Mouse (Mus musculus) ES-E14 (cell line): ENCODE measurements around the gene Hist1h2br. TPM values are rescaled to one million over a fixed set of nuclear protein-coding genes. Genes with fewer than 3 reads are reported as not detected.

Source experiments
- DNase-seq: peaks from one replicate; pipeline ENCODE4 v3.0.0-alpha.2; 2013; ENCODE audit warnings: low read depth, low spot score
- H3K27ac ChIP-seq: 2 replicates; pipeline ENCODE4 v1.5.1; 2012; ENCODE audit warnings: low read depth, mild to moderate bottlenecking, low read length, moderate library complexity, mixed read lengths; ENCODE audit not compliant: poor library complexity, insufficient read depth, severe bottlenecking
- H3K36me3 ChIP-seq: 2 replicates; pipeline ENCODE4 v1.6.1; 2012; ENCODE audit warnings: mild to moderate bottlenecking, low read length, moderate library complexity, mixed read lengths; ENCODE audit not compliant: control insufficient read depth, poor library complexity, insufficient read depth, severe bottlenecking
- H3K4me1 ChIP-seq, 2 experiments: fragments of 150-350 bp in 1 of 2; sonication (generic) in 1 of 2; 2 replicates each; pipeline ENCODE4 v1.6.1; 2012; ENCODE audit warnings: low read length in 2 of 2, mild to moderate bottlenecking in 1 of 2, mixed read lengths in 1 of 2; ENCODE audit not compliant: control insufficient read depth in 2 of 2, insufficient read depth in 2 of 2, poor library complexity in 1 of 2
- H3K4me3 ChIP-seq, 2 experiments: fragments of 150-350 bp in 1 of 2; sonication (generic) in 1 of 2; 2 replicates each; pipeline ENCODE4 v1.5.1; 2012; ENCODE audit warnings: low read length in 2 of 2, low read depth in 1 of 2, mild to moderate bottlenecking in 1 of 2, mixed read lengths in 1 of 2; ENCODE audit not compliant: insufficient read depth in 1 of 2, poor library complexity in 1 of 2, severe bottlenecking in 1 of 2
- H3K9ac ChIP-seq: 2 replicates; pipeline ENCODE4 v1.6.1; 2012; ENCODE audit warnings: low read depth, mild to moderate bottlenecking, low read length, mixed read lengths; ENCODE audit not compliant: poor library complexity, insufficient read depth, severe bottlenecking
- H3K9me3 ChIP-seq: fragments of 150-350 bp; sonication (generic); 2 replicates; pipeline ENCODE4 v1.6.1; 2012; ENCODE audit warnings: low read depth, mild to moderate bottlenecking, low read length; ENCODE audit not compliant: control insufficient read depth, insufficient read depth
- CHD2 ChIP-seq: IDR thresholded peaks from 2 replicates; pipeline ENCODE4 v1.6.1; 2014; ENCODE audit warnings: mild to moderate bottlenecking, low read depth, low read length, inconsistent platforms
- HCFC1 ChIP-seq: IDR thresholded peaks from 2 replicates; pipeline ENCODE4 v1.6.1; 2012; ENCODE audit warnings: low read length, inconsistent platforms, borderline replicate concordance; ENCODE audit not compliant: insufficient read depth
- MAFK ChIP-seq: IDR thresholded peaks from 2 replicates; pipeline ENCODE4 v1.6.1; 2014; ENCODE audit warnings: mild to moderate bottlenecking, low read depth, low read length, inconsistent platforms; ENCODE audit not compliant: insufficient read depth
- ZC3H11A ChIP-seq: IDR thresholded peaks from 2 replicates; pipeline ENCODE4 v1.6.1; 2012; ENCODE audit warnings: low read depth, mild to moderate bottlenecking, inconsistent platforms, low read length, borderline replicate concordance
- ZNF384 ChIP-seq: IDR thresholded peaks from 2 replicates; pipeline ENCODE4 v1.6.1; 2012; ENCODE audit warnings: low read depth, low read length, inconsistent platforms
- in situ Hi-C, 2 experiments: fragments of 600-800 bp; cut with MboI; formaldehyde crosslinking; loops; one replicate each; pipeline ENCODE4 v1.15.1; 2025; ENCODE audit warnings: low sequenced_read_pairs in 2 of 2, inconsistent platforms in 1 of 2; ENCODE audit not compliant: unreplicated experiment in 2 of 2
- total RNA-seq: library from RNA; depleted of rRNA; stranded (reverse); fragments of 300-350 nt; gene quantifications from 2 replicates; pipeline ENCODE4 v1.2.3, GENCODE M21; 2012; rRNA removed

Hist1h2br gene
- total RNA-seq, 1 experiment, result 2,111 TPM

- no peak overlapping the region for H3K27ac ChIP-seq
- no peak for DNase-seq
- peaks cover 0 to 3% of the 10 kb centered on the region in 2 experiments; a peak in 1 of 4 replicates for H3K4me1 ChIP-seq
- TF ChIP-seq MAFK, result no peak
- TF ChIP-seq CHD2, result no peak
- TF ChIP-seq HCFC1, result no peak
- TF ChIP-seq ZC3H11A, result no peak
- no peak for TF ChIP-seq ZNF384
- in situ Hi-C loops, result no loop called here
- H3K9me3 ChIP-seq, result no peaks in the 10 kb centered on the region
- H3K4me3 ChIP-seq, result peak overlapping the region in 1 of 2 experiments; percentile 19; a peak in 1 of 4 replicates
- H3K9ac ChIP-seq, result no peak overlapping the region
- H3K36me3 ChIP-seq, result no peaks in the 10 kb centered on the region
Observed at GRCm38 (mm10) chr13:21884586-21884985, 51.0 kb downstream of the Hist1h2br start.

Other genes starting within 250 kb of the Hist1h2br start
- gene Olfr1362, start 219.7 kb upstream of the Hist1h2br start, total RNA-seq, result not detected in 2 replicates
- gene Olfr11, start 191.2 kb upstream of the Hist1h2br start, total RNA-seq, result 0.13 TPM in 1 of 2 replicates, not detected in the other
- not detected in 2 replicates for gene Olfr1361, start 170.4 kb upstream of the Hist1h2br start, total RNA-seq
- not detected in 2 replicates for gene Olfr1360, start 156.3 kb upstream of the Hist1h2br start, total RNA-seq
- not detected in 2 replicates for gene Olfr1359, start 135.6 kb upstream of the Hist1h2br start, total RNA-seq
- gene Hist1h2bl, start 117.6 kb upstream of the Hist1h2br start, total RNA-seq, result 1,275 and 1,694 TPM in 2 replicates
- gene Hist1h2ai, start 117.3 kb upstream of the Hist1h2br start, total RNA-seq, result 1,685 and 2,304 TPM in 2 replicates
- 2,227 and 2,394 TPM in 2 replicates for gene Hist1h3h, start 116.1 kb upstream of the Hist1h2br start, total RNA-seq
- 468 and 757 TPM in 2 replicates for gene Hist1h2bm, start 111.7 kb upstream of the Hist1h2br start, total RNA-seq
- gene Hist1h4j, start 98.7 kb upstream of the Hist1h2br start, total RNA-seq, result 158 and 260 TPM in 2 replicates
- 2,674 and 2,766 TPM in 2 replicates for gene Hist1h4k, start 83.2 kb upstream of the Hist1h2br start, total RNA-seq
- gene Hist1h2ak, start 79.9 kb upstream of the Hist1h2br start, total RNA-seq, result 1,029 and 1,218 TPM in 2 replicates
- gene Hist1h2bn, start 79.6 kb upstream of the Hist1h2br start, total RNA-seq, result 306 and 496 TPM in 2 replicates
- 619 and 849 TPM in 2 replicates for gene Hist1h1b, start 53.1 kb upstream of the Hist1h2br start, total RNA-seq
- 874 and 1,089 TPM in 2 replicates for gene Hist1h3i, start 50.4 kb upstream of the Hist1h2br start, total RNA-seq
- gene Hist1h2an, start 46.5 kb upstream of the Hist1h2br start, total RNA-seq, result 657 and 889 TPM in 2 replicates
- gene Hist1h2bp, start 46.3 kb upstream of the Hist1h2br start, total RNA-seq, result 634 and 879 TPM in 2 replicates
- gene Hist1h2bq, start 23.5 kb upstream of the Hist1h2br start, total RNA-seq, result 1,775 and 2,433 TPM in 2 replicates
- gene Hist1h2ao, start 23.3 kb upstream of the Hist1h2br start, total RNA-seq, result 669 TPM in 1 of 2 replicates, not detected in the other
- 9.8 and 22.8 TPM in 2 replicates for gene Hist1h4m, start 22.0 kb upstream of the Hist1h2br start, total RNA-seq
- gene Hist1h4n, start 1.5 kb upstream of the Hist1h2br start, total RNA-seq, result 2,365 and 3,405 TPM in 2 replicates
- gene Hist1h2ap, start 236 bp upstream of the Hist1h2br start, total RNA-seq, result 3,404 and 3,578 TPM in 2 replicates
- gene Zfp184, start 111.4 kb downstream of the Hist1h2br start, total RNA-seq, result 5.4 and 6.2 TPM in 2 replicates
- gene Pom121l2, start 147.5 kb downstream of the Hist1h2br start, total RNA-seq, result 0.26 and 0.31 TPM in 2 replicates
- gene Prss16, start 176.0 kb downstream of the Hist1h2br start, total RNA-seq, result 2.6 and 2.9 TPM in 2 replicates
- gene Hist1h2ah, start 201.8 kb downstream of the Hist1h2br start, total RNA-seq, result 1,543 and 2,450 TPM in 2 replicates
- gene Hist1h2bk, start 202.1 kb downstream of the Hist1h2br start, total RNA-seq, result 1,340 and 1,966 TPM in 2 replicates
- gene Hist1h4i, start 207.6 kb downstream of the Hist1h2br start, total RNA-seq, result 814 and 830 TPM in 2 replicates
- 786 and 868 TPM in 2 replicates for gene Hist1h2ag, start 209.2 kb downstream of the Hist1h2br start, total RNA-seq
- gene Hist1h2bj, start 209.5 kb downstream of the Hist1h2br start, total RNA-seq, result 1,371 and 1,735 TPM in 2 replicates